Mouse (Mus musculus): ENCODE results near the gene Ttyh1.

DNA sequence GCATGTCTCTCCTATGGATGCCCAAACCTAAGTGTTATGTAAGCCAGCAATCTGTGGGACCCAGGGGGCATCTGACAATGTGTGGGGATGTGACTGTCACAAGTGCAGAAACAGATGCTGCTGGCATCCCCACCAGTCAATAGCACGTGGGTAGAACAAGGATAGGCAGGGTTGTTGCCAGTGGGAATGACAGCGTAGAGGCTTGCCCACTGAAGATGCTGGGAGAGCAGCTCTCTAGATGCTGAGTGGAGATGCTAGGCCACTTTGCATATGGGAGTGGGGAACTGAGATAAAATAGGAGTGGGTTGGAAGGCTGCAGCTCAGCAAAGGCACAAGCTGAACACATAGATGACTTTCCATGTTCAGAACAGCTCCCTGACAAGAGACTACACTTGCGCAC lies 13.4 kb downstream of the Ttyh1 start:
- no peak for TF ChIP-seq CTCF (IDR thresholded peaks at IDR 0.05; ENCODE audit: low read depth)
- TF ChIP-seq EP300 (IDR thresholded peaks at IDR 0.05; ENCODE audit: low read depth), result no peak

Measured in liver, embryonic 14.5 days (tissue).